Mouse (Mus musculus) liver, embryonic 14.5 days (tissue): ENCODE measurements around the gene Stim1.

ENCODE experiments used
- CTCF ChIP-seq: IDR thresholded peaks from 2 replicates; pipeline ENCODE4 v1.5.1; 2016; ENCODE audit warnings: antibody characterized with exemption, low read depth, control low read depth
- EP300 ChIP-seq: IDR thresholded peaks from 2 replicates; pipeline ENCODE4 v1.6.1; 2016; ENCODE audit warnings: antibody characterized with exemption, low read depth

- TF ChIP-seq CTCF (no peak), EP300 (no peak)
These were observed 42.7 kb downstream of the Stim1 start for GRCm38 (mm10) chr7:102310266-102310665.
